Mouse (Mus musculus) G1E (cell line): ENCODE results near the gene Shld2. TPM values are rescaled to one million over a fixed set of nuclear protein-coding genes. Genes with fewer than 3 reads are reported as not detected.

Experiments used
- ATAC-seq: 2 replicates; pipeline ENCODE4 v1.8.0; 2016; ENCODE audit warnings: mild to moderate bottlenecking; ENCODE audit not compliant: insufficient number of reproducible peaks, poor library complexity, low FRiP score, severe bottlenecking; ENCODE audit errors: extremely low read depth
- DNase-seq: peaks from one replicate; pipeline ENCODE4 v3.0.0; 2012; ENCODE audit warnings: low spot score
- H3K27me3 ChIP-seq: 2 replicates; pipeline ENCODE4 v1.6.1; 2012; ENCODE audit warnings: mild to moderate bottlenecking, low read length, inconsistent platforms; ENCODE audit not compliant: insufficient read depth
- H3K36me3 ChIP-seq: replicated peaks from 2 replicates; pipeline ENCODE3; 2012; ENCODE audit warnings: mild to moderate bottlenecking, inconsistent platforms
- H3K4me1 ChIP-seq: 2 replicates; pipeline ENCODE4 v1.6.1; 2012; ENCODE audit warnings: low read depth, low read length, inconsistent platforms, mixed read lengths; ENCODE audit not compliant: insufficient read depth
- H3K4me3 ChIP-seq: 2 replicates; pipeline ENCODE4 v1.5.1; 2012; ENCODE audit warnings: low read depth, mild to moderate bottlenecking, inconsistent platforms, low read length, moderate library complexity, mixed read lengths
- H3K9me3 ChIP-seq: replicated peaks from 2 replicates; pipeline ENCODE4 v1.6.1; 2012; ENCODE audit warnings: inconsistent platforms
- CTCF ChIP-seq: IDR thresholded peaks from 2 replicates; pipeline ENCODE4 v1.5.1; 2012; ENCODE audit warnings: low read depth, low read length, inconsistent platforms, mixed read lengths
- GATA1 ChIP-seq: IDR thresholded peaks from 2 replicates; pipeline ENCODE4 v1.6.1; 2012; ENCODE audit warnings: borderline replicate concordance, low read length, inconsistent platforms, mixed read lengths
- GATA2 ChIP-seq: IDR thresholded peaks from 2 replicates; pipeline ENCODE4 v1.6.1; 2012; ENCODE audit warnings: low read depth, low read length, inconsistent platforms, borderline replicate concordance
- POLR2AphosphoS5 ChIP-seq: IDR thresholded peaks from 2 replicates; pipeline ENCODE4 v1.6.1; 2012; ENCODE audit warnings: low read depth, low read length, inconsistent platforms; ENCODE audit not compliant: insufficient replicate concordance
- TAL1 ChIP-seq: conservative IDR thresholded peaks from 2 replicates; pipeline ENCODE4 v1.6.1; 2012; ENCODE audit warnings: low read depth, low read length, inconsistent platforms, mixed read lengths
- polyA plus RNA-seq: library from polyadenylated mRNA; stranded (reverse); fragments of >175 nt; gene quantifications from 2 replicates; pipeline ENCODE4 v1.2.3, GENCODE M21; 2012
- total RNA-seq, 2 experiments: library from RNA; stranded (forward) in 1 of 2; stranded (reverse) in 1 of 2; fragments of 200-1000 nt in 1 of 2; fragments of >200 nt in 1 of 2; fragmentation: Nextera tagmentation in 1 of 2; gene quantifications; 2 replicates each; pipeline ENCODE4 v1.2.3; 2014 to 2017

Gene Shld2
- total and polyA plus RNA-seq, 3 experiments: 6.2 to 24.2 (median 14.6) TPM

DNA sequence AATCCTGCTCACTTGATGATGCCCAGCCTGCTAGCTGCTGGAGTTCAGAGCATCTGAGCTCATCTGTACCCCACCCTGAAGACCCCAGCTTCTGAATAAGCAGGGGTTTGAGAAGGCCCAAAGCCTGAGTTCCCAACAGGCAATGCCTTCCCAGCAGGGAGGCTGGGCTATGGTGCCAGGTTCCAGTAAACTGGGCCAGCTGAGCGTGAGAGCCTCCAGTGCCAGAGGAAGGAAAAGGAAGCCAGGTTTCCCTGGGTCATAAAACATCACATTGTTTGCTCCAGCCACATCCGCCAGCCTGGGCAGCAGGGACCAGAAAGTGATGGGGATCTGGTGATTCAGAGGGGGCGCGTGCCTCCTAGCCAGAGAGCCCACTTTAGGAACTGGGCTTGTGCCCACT, 83.7 kb downstream of the Shld2 start:
- H3K4me1 ChIP-seq: no peaks in the 10 kb centered on the region

DNA sequence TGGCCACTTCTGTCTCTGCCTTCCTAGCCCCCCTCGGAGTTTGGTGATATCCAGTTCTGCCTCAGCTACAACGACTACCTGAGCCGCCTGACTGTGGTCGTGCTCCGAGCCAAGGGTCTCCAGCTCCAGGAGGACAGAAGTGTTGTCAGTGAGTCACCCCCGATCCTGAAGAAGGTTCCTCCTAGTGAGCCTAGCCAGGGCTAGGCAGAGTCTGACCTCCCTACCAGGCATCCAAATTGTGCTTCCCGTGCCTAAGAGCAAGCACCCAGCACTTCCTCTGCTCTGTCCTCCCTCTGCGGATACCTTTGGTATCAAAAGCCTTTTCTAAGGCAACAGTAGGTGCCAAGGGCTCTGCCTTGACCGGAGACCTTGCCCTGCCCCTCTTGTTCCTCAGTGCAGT, 84.3 kb downstream of the Shld2 start:
- no peak for DNase-seq
- H3K36me3 ChIP-seq: no peaks in the 10 kb centered on the region
- no peaks in the 10 kb centered on the region for H3K9me3 ChIP-seq
- TF ChIP-seq GATA1: no peak
- TF ChIP-seq TAL1: no peak
- no peak for TF ChIP-seq GATA2
- TF ChIP-seq CTCF: no peak
- no peak for TF ChIP-seq POLR2AphosphoS5
- H3K4me1 ChIP-seq: no peaks in the 10 kb centered on the region
- H3K4me3 ChIP-seq: no peak overlapping the region
- H3K27me3 ChIP-seq: no peaks in the 10 kb centered on the region; the same call in 1 of the 2 replicates
- no peak for ATAC-seq

More for the DNA sequence above, 83.7 kb downstream of the Shld2 start:
- TF ChIP-seq CTCF: no peak
- no peak for TF ChIP-seq TAL1
- TF ChIP-seq POLR2AphosphoS5: no peak
- TF ChIP-seq GATA1: no peak
- TF ChIP-seq GATA2: no peak
- Histone ChIP-seq H3K27me3 (no peaks in the 10 kb centered on the region; the same call in 1 of the 2 replicates), H3K36me3 (no peaks in the 10 kb centered on the region), H3K4me3 (no peak overlapping the region), H3K9me3 (no peaks in the 10 kb centered on the region)
- DNase-seq: no peak
- ATAC-seq: no peak

DNA sequence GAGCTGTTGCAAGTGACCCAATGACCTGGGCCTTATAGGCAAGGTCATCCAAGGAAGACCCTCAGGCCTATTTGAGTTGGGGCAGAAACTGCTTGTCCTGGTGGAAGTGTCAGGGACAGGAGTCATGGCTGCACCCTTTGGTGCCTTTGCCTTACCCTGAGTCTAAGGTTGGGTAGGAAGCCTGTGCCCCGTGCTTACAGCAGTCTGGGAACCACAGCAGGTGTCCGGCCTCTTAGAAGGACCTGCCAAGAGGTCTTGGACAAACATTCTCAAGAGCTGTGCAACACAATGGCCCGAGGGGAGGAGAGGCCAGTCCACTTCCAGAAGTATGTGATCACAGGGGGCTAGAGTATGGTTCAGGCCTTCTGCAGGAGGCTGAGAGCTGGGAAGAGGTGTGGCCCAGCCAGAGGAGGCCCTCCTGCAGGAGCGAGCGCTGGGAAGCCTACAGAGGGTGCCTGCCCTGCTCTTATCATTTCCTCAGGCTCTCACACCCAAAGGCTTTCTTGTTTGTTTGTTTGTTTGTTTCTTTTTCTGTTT, 86.9 kb downstream of the Shld2 start:
- Histone ChIP-seq H3K27me3 (peaks cover 3% of the 10 kb centered on the region; the same call in 1 of the 2 replicates), H3K9me3 (no peaks in the 10 kb centered on the region), H3K4me1 (no peaks in the 10 kb centered on the region), H3K4me3 (no peak overlapping the region), H3K36me3 (no peaks in the 10 kb centered on the region)
- ATAC-seq (no peak), DNase-seq (no peak)
- TF ChIP-seq GATA1 (no peak), GATA2 (no peak), POLR2AphosphoS5 (no peak), TAL1 (no peak), CTCF (no peak)

GRCm38 (mm10) chr14:34221416-34222077, 88.7 kb downstream of the Shld2 start:
- ATAC-seq: no peak
- Histone ChIP-seq H3K4me1 (no peaks in the 10 kb centered on the region), H3K36me3 (no peaks in the 10 kb centered on the region), H3K27me3 (peaks cover 3% of the 10 kb centered on the region; the same call in 1 of the 2 replicates), H3K4me3 (no peak overlapping the region), H3K9me3 (no peaks in the 10 kb centered on the region)
- TF ChIP-seq GATA1 (no peak), POLR2AphosphoS5 (no peak), TAL1 (no peak), GATA2 (no peak), CTCF (no peak)
- DNase-seq: no peak

GRCm38 (mm10) chr14:34220426-34220825, 89.9 kb downstream of the Shld2 start:
- Histone ChIP-seq H3K36me3 (no peaks in the 10 kb centered on the region), H3K27me3 (peaks cover 3% of the 10 kb centered on the region; the same call in 1 of the 2 replicates), H3K4me1 (no peaks in the 10 kb centered on the region), H3K4me3 (no peak overlapping the region), H3K9me3 (no peaks in the 10 kb centered on the region)
- no peak for TF ChIP-seq CTCF
- no peak for TF ChIP-seq GATA2
- no peak for TF ChIP-seq GATA1
- no peak for TF ChIP-seq TAL1
- TF ChIP-seq POLR2AphosphoS5: no peak
- ATAC-seq (no peak), DNase-seq (no peak)

GRCm38 (mm10) chr14:34219786-34220198, 90.5 kb downstream of the Shld2 start:
- ATAC-seq: no peak
- Histone ChIP-seq H3K4me1 (no peaks in the 10 kb centered on the region), H3K27me3 (peaks cover 3% of the 10 kb centered on the region; the same call in 1 of the 2 replicates), H3K9me3 (no peaks in the 10 kb centered on the region), H3K36me3 (no peaks in the 10 kb centered on the region), H3K4me3 (no peak overlapping the region)
- TF ChIP-seq GATA1: no peak
- no peak for TF ChIP-seq GATA2
- no peak for TF ChIP-seq POLR2AphosphoS5
- no peak for TF ChIP-seq CTCF
- no peak for TF ChIP-seq TAL1
- peak; percentile 53 for DNase-seq

DNA sequence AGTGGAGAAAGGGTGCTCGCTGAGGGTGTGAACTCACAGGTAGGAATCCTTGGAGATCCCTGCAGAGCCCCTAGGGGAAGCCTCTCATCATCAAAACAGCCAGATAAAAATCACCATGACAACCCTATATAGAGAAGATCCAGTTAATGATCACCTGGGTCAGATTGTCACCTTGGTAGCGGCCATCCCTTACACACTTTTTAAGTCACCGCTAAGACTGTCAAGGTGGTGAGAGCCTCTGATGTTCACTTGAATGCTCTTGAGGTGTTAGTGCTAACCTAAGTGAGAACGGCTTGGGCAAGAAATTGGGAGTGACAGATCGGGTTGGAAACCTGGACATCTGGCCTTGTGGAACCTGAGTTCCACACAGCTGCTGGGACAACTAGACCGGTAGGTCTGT, 91.0 kb downstream of the Shld2 start, which contains the start of gene Syt15:
Gene Syt15, plus strand, starts transcription at position 301 of the 400 bp plus-strand sequence.
- TF ChIP-seq GATA1 (no peak), GATA2 (no peak), CTCF (no peak), POLR2AphosphoS5 (no peak)
- no peaks in the 10 kb centered on the region for H3K9me3 ChIP-seq
- no peak for DNase-seq
- no peak for ATAC-seq
- no peaks in the 10 kb centered on the region for H3K36me3 ChIP-seq
- peaks cover 3% of the 10 kb centered on the region; the same call in 1 of the 2 replicates for H3K27me3 ChIP-seq
- no peak within 1 kb of the TSS for H3K4me3 ChIP-seq
- H3K4me1 ChIP-seq: no peaks in the 10 kb centered on the region
